18 mouse cellular contexts compared by ENCODE assay signal in genomic region chr14:72739484-72740208, GRCm38 (mm10). TPM values are rescaled to one million over a fixed set of nuclear protein-coding genes. Genes with fewer than 3 reads are reported as not detected.
DNase-seq lines count a peak whose midpoint lies in the region; ATAC-seq and TF ChIP-seq lines count a peak whose summit lies in the region.
"Had no signal": no experiment of that assay in that cellular context is flagged by ENCODE, and none has a peak within 500 bp of the region (broad histone marks: within the 10 kb centered on the region; RNA-seq: fewer than 3 reads in every experiment).

No protein-coding gene starts in this region.

- no peak for TF ChIP-seq POLR2A in brain, embryonic 14.5 days (IDR thresholded peaks at IDR 0.05; ENCODE audit: borderline replicate concordance, extremely low read depth, insufficient read depth, insufficient read length, poor library complexity, severe bottlenecking)

- WGBS in lung, embryonic 15.5 days, result 47% methylated on average over 8 of the region's 8 CpGs

- no peak for DNase-seq in lung, postnatal 10 days
- DNase-seq in 3134 (ENCODE audit: extremely low read depth, insufficient read length, low spot score), result peak; percentile 60
- peak; percentile 6 for DNase-seq in brain, embryonic 14.5 days (ENCODE audit: low read depth)
- no peak for DNase-seq in cerebellum, postnatal 36 days
- DNase-seq: adrenal gland, adult 8-10 months; cerebellum, adult 11 months; cerebellum, adult 8-10 months; cerebellum, postnatal 14 days; forebrain, postnatal 0 days; gastrocnemius, postnatal 14 days had no signal

- H3K9me3 ChIP-seq in lung, embryonic 15.5 days, result no peaks in the 10 kb centered on the region
- H3K9me3 ChIP-seq: embryonic facial prominence, embryonic 13.5 days; forebrain, embryonic 13.5 days; heart, embryonic 12.5 days; hindbrain, embryonic 10.5 days had no signal

- H3ac ChIP-seq in C2C12 (ENCODE audit: control insufficient read depth, insufficient read length, low read depth), result no peak overlapping the region

- no peak for TF ChIP-seq CTCF in C2C12 (IDR thresholded peaks at IDR 0.05; ENCODE audit: control insufficient read depth, insufficient read depth, insufficient read length)
- TF ChIP-seq CTCF in brain, embryonic 14.5 days (IDR thresholded peaks at IDR 0.05; ENCODE audit: borderline replicate concordance, extremely low read depth, insufficient read depth, insufficient read length), result no peak

- H3K36me3 ChIP-seq in lung, embryonic 15.5 days, result no peaks in the 10 kb centered on the region
- no peaks in the 10 kb centered on the region for H3K36me3 ChIP-seq in C2C12 (ENCODE audit: control insufficient read depth, insufficient read depth)
- H3K36me3 ChIP-seq: embryonic facial prominence, embryonic 13.5 days; heart, embryonic 12.5 days; hindbrain, embryonic 10.5 days had no signal

- H3K4me3 ChIP-seq in lung, embryonic 15.5 days, result no peak overlapping the region
- no peak overlapping the region for H3K4me3 ChIP-seq in C2C12 (ENCODE audit: insufficient read depth, poor library complexity, severe bottlenecking)
- H3K4me3 ChIP-seq: embryonic facial prominence, embryonic 13.5 days; forebrain, embryonic 13.5 days; heart, embryonic 12.5 days; hindbrain, embryonic 10.5 days had no signal

- H3K4me2 ChIP-seq in lung, embryonic 15.5 days, result no peak overlapping the region
- H3K4me2 ChIP-seq: embryonic facial prominence, embryonic 13.5 days; forebrain, embryonic 13.5 days; heart, embryonic 12.5 days; hindbrain, embryonic 14.5 days had no signal

- H3K79me3 ChIP-seq in C2C12 (ENCODE audit: low read depth), result no peaks in the 10 kb centered on the region

- no peak overlapping the region for H3K9ac ChIP-seq in lung, embryonic 15.5 days
- H3K9ac ChIP-seq: embryonic facial prominence, embryonic 13.5 days; forebrain, embryonic 13.5 days; forebrain, postnatal 0 days; heart, embryonic 12.5 days; hindbrain, embryonic 14.5 days had no signal

- 0 out of 2 replicates have a peak, but pooled peaks cover 11% of the 10 kb centered on the region for H3K4me1 ChIP-seq in lung, embryonic 15.5 days
- H3K4me1 ChIP-seq: hindbrain, embryonic 10.5 days had no signal

- H3K79me2 ChIP-seq in C2C12 (ENCODE audit: control insufficient read depth, insufficient read depth), result no peaks in the 10 kb centered on the region

- H3K27ac ChIP-seq in lung, embryonic 15.5 days, result no peak overlapping the region
- H3K27ac ChIP-seq: embryonic facial prominence, embryonic 13.5 days; forebrain, embryonic 13.5 days; hindbrain, embryonic 10.5 days; hindbrain, embryonic 14.5 days had no signal

- H3K27me3 ChIP-seq in lung, embryonic 15.5 days, result no peaks in the 10 kb centered on the region
- no peaks in the 10 kb centered on the region for H3K27me3 ChIP-seq in C2C12 (ENCODE audit: control insufficient read depth, insufficient read depth, insufficient read length)
- H3K27me3 ChIP-seq: embryonic facial prominence, embryonic 13.5 days; forebrain, embryonic 13.5 days; heart, embryonic 12.5 days had no signal

- peak; percentile 64; the same call in 1 of the 2 replicates for ATAC-seq in lung, embryonic 15.5 days (ENCODE audit: borderline replicate concordance, extremely low read depth, low FRiP score, low TSS enrichment)
- no peak for ATAC-seq in inflammation-experienced regulatory T-cells, adult 6 months
- ATAC-seq: forebrain, embryonic 13.5 days; forebrain, postnatal 0 days had no signal

TF ChIP-seq in C2C12, 6 proteins besides CTCF, POLR2A, EP300 and RAD21:
- TF ChIP-seq MYOG (IDR thresholded peaks at IDR 0.05; ENCODE audit: control insufficient read depth, extremely low read depth, insufficient read length) (no peak), CEBPB (IDR thresholded peaks at IDR 0.05; ENCODE audit: low read depth) (peak; percentile 6)

RNA-seq across cellular contexts. Expression of gene Fndc3a, which starts 29.8 kb away (rescaled TPM):
- 34.0 and 34.8 TPM in 2 replicates for polyA plus RNA-seq in lung, embryonic 15.5 days (2015; fragmentation: Nextera tagmentation; extraction: Ambion mirVana)
- polyA plus RNA-seq in C2C12 (2012; fragmentation: generic; extraction: Trizol), result 9.0 TPM
- 28.3 and 40.7 TPM in 2 replicates for polyA plus RNA-seq in brain, embryonic 14.5 days (2012; rRNA removed)
- polyA plus RNA-seq in inflammation-experienced regulatory T-cells, adult 6 months (2017; shearing (Covaris generic)), result 10 to 100 TPM; 13.7 to 24.8 (median 19.6) TPM

Comparison
In these comparisons a context has a peak if more than half of its experiments do, and no peak if none do; other contexts are left out.
1. DNase-seq: peak in 3134 (single experiment) and brain, embryonic 14.5 days (single experiment); none in lung, postnatal 10 days (single experiment) and cerebellum, postnatal 36 days (0 of 2).